Mouse (Mus musculus): ENCODE data around the gene Ltbp1.

GRCm38 (mm10) chr17:75033872-75034615 lies 28.7 kb downstream of the Ltbp1 start:
- TF ChIP-seq POLR2A (IDR thresholded peaks at IDR 0.05; ENCODE audit: low read depth, low read length) (no peak), CTCF (IDR thresholded peaks at IDR 0.05; ENCODE audit: extremely low read depth, insufficient read depth, insufficient read length, insufficient replicate concordance) (no peak)

Data from spleen, adult 2 months (tissue).